Mouse (Mus musculus) WW6 (cell line): Measurements from ENCODE around the gene Zp3.
A peak's percentile ranks its signal among the peaks of the same experiment; 100 is the strongest.

ENCODE experiments used
- DNase-seq: peaks from one replicate; pipeline ENCODE4 v3.0.0-alpha.2; 2013; ENCODE audit warnings: low read depth, low spot score

Gene Zp3

GRCm38 (mm10) chr5:135979904-135980303 lies at the start of gene Zp3:
Gene Zp3 (plus strand): TSS chr5:135980099.
- DNase-seq, result no peak

DNA sequence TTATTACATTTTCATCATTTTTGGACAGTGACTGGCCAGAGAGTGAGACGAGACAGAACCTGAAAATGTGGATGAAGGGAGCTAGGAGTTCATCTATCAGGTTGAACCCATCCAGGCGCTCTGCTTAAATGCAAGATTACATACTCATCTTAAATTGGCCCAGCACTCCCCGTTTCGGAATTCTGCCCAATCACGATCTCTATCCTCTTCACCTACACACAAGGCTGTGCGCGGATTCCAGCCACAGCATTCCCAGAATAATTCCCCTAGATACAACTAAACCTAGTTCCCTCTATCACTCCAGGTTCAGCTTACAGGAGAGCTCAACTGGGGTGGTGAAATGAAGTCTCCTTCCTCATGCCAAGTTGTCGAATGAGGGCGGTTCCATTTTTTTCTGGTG lies 48.4 kb upstream of the Zp3 start:
- no peak for DNase-seq

DNA sequence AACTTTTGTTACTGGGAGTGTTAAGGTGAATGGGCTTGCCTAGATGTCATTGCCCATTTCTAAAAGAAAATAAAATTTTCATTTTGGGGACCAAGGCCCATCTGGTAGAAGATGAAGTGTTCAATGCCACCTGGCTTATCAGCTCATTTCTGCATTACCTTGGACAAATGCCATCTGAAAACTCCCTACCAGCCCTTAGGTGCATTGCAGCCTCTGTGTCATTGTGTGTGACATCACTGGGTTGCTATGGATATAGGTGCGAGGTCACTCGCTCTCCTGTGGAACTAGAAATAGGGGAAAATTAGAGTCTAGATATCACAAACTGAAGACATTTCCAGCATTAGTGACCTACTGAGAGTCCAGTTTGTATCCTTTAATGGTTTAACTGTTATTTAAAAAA lies 47.5 kb upstream of the Zp3 start:
- DNase-seq, result no peak

GRCm38 (mm10) chr5:135933222-135933899 lies 46.5 kb upstream of the Zp3 start:
- DNase-seq, result no peak

- DNase-seq, result no peak
These were observed 45.9 kb upstream of the Zp3 start for GRCm38 (mm10) chr5:135933900-135934441.

- DNase-seq, result peak; percentile 93
These were observed 45.3 kb upstream of the Zp3 start, which contains the start of gene Ywhag for GRCm38 (mm10) chr5:135934481-135935175. Gene Ywhag (minus strand): TSS chr5:135934616.

DNA sequence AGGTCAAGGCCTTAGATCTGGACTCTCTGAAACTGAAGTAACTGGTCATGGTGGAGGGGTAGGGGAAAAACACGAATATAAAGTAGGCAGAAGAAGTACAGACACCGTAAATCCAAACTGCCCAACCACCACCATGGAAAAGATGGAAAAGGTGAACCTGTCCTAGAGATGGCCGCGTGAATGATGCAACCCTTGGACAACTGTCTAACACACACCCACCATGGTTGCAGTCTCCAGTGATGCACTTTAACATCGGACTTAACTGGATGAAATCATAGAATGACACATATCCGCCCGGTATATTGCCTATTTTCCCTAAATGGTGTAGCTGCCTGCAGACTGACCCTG lies 44.7 kb upstream of the Zp3 start:
- DNase-seq, result no peak

GRCm38 (mm10) chr5:135935641-135936190 lies 44.2 kb upstream of the Zp3 start:
- no peak for DNase-seq

- no peak for DNase-seq
These were observed 39.3 kb upstream of the Zp3 start for GRCm38 (mm10) chr5:135940587-135940986.

DNA sequence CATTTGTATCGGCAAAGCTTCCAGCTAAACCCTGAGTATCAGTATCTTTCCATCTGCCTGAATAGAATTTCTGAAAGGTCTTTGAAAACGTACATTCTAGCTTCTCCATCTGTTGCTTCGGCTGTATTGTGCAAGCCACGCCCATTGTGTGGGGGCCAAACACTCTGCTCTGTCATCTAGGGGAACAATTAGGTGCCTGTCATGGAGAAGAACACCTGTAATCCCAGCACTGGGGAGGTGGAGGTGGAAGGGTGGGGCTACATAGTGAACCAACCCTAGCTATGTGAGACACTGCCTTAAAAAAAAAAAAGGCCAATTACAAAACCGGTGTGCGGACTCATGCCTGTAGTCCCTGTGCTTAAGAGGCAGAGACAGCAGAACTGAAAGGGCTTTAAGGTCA lies 37.2 kb upstream of the Zp3 start:
- DNase-seq, result no peak

DNA sequence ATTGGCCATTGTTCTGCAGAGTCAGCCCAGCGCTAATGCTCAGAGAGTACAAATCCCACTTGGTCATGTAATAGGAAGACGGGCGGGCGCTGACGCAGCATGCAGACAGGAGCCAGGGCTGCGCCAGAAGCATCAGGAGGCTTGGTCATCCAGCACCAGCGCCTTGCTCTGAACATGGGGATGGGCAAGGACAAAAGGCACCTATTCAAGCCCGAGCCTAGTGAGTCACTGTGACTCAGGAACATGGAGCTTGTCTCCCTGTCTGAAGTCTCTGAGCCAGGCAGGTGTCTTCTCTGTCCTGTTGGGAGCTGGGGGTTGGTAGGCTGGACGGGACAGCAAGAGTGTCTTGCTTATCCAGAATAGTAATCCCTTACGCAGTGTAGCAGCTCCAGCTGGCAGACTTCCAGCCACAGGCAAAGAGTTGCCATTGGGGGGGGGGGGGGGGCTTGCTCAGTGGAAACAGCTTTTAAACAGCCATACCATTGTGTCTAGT lies 33.9 kb upstream of the Zp3 start:
- DNase-seq, result no peak

DNA sequence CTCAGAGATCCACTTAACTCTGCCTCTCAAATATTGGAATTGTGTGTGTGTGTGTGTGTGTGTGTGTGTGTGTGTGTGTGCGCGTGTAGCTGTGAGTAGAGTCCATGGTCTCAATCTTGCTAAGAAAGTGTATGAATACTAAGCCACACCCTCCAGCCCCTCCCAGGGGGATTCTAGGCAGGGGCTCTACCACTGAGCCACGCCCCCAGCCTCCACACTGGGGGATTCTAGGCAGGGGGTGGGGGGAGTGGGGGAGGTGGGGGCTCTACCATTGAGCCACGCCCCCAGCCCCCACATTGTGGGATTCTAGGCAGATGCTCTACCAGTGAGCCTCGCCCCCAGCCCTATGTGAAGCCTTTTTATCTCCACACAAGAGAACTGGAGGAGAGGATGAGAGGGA lies 33.3 kb upstream of the Zp3 start:
- no peak for DNase-seq

GRCm38 (mm10) chr5:135950710-135951412 lies 29.0 kb upstream of the Zp3 start:
- no peak for DNase-seq

DNA sequence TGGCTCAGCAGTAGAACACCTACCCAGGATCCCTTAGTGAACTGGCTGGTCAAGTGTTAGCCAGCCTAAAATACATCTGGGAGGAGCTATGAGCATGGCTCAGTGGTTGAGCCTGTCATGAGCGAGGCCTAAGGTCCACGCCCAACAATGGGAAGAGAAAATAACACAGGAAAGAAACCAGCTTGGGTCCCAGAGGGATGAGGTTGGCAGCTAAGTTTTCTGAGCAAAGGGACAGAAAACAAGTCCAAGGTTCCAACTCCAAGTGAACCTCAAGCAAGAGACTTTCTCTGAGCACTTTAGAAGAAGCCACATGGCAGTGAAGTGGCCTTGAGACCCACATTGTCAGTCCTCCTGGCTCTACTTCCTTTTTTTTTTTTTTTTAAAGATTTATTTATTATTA lies 28.2 kb upstream of the Zp3 start:
- no peak for DNase-seq

- no peak for DNase-seq
These were observed 27.1 kb upstream of the Zp3 start for GRCm38 (mm10) chr5:135952830-135953229.

DNA sequence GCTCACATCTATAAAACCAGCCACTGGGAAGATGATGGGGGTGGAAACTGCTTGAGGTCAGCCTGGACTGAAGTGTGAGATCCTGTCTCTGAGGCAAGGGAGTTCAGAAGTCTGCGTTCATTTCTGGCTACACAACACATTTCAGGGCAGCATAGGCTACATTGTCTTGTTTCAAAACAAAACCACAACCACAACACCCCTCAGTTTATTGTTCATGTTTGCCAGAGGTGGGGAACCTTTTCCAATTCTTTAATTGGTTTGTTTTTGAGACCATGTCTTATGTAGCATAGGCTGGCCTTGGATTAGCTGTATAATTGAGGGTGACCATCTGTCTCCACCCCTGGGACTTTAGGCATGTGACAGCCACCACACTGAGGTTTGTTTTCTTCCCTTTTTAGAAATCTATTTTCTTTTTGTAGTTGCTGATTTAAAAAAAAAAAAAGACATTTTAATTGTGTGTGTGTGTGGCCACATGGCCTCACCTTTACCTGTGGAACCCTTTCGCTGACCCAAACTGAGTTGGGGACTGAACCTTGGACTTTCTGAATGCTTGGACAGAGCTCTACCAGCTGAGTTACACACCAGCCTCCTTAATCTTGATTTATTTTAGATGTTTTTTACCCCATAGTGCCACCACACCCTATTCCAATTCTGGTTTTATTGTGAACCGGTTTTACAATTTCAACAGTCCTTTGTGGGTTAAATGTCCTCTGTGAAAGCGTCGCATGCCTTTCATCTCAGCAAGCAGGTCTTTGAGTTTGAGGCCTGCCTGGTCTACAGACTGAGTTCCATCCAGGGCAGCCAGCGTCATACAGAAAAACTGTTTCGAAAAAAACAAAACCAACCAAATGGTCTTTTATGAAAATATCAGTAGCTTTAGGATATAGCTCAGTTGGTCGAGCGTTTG lies 23.3 kb upstream of the Zp3 start:
- DNase-seq, result no peak

DNA sequence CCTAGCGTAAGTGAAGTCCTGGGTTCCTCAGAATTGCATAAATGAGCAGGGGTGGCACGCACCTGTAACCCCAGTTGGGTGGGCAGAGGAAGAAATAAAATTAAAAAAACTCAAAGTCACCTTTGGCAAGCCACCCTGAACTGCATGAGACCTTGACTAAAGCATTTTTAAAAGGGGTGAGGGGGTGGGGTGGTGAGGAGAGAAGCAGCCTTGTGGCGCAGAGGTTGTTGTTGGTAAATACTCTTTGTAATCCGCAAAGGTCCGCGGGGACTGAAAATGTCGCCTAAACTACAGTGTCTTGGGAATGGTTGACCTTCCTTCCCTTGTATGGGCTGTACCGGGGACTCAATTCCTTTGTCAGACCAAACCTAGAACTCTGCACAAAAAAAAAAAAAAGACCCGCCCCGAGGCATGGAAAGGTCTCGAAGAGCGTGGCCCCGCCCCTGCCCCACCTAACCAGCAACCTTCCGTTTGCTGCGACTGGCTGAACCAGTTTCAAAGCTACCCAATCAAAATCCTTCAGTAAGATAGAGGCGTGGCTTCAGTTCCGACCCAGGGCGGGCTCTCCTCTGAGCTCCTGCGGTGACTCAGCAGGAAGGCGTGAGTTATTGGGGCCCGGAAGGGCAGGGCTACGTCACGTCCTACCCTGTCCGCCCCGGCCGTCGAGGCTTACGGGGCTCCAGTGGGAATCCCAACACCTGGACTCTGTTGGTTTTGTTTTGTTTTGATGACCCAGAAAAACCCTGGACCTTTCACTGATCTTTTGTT lies 22.5 kb upstream of the Zp3 start:
- peak; percentile 97 for DNase-seq

- DNase-seq, result no peak
These were observed 21.5 kb upstream of the Zp3 start for GRCm38 (mm10) chr5:135958367-135958766.

DNA sequence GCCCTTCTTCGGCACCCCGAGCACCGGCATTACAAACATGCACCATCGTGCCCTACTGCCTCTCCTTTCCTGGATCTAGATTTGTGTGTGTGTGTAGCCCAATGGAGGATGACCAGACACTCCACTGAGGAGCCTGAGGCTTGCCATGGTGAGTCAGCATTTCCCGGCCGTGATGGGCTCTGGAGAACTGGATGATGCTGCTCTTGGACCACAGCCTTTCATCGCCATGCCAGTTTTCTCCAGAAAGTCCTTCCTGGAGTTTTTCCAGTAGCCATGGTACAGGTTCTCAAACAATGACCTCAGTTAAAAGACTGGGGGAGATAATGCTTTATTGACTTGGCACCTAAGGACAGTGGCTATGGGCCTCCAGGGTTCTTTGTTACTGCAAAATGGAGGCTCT lies 20.0 kb upstream of the Zp3 start:
- no peak for DNase-seq

- DNase-seq, result no peak
These were observed 18.8 kb upstream of the Zp3 start for GRCm38 (mm10) chr5:135960909-135961635.
